Mouse (Mus musculus): Measurements from ENCODE around the gene Hes2. TPM values are rescaled to one million over a fixed set of nuclear protein-coding genes. Genes with fewer than 3 reads are reported as not detected.

Gene Hes2
- polyA plus RNA-seq, 1 experiment from 2014 or later = not detected

- Histone ChIP-seq H3K27me3 (replicated peaks; ENCODE audit: control insufficient read depth, insufficient read depth, low read length) (peaks cover 10% of the 10 kb centered on the region), H3K4me2 (ENCODE audit: low read length) (peak overlapping the region; percentile 46), H3K4me1 (ENCODE audit: control insufficient read depth, insufficient read depth, low read length) (peaks cover 2% of the 10 kb centered on the region; the same call in 1 of the 2 replicates), H3K9me3 (replicated peaks; ENCODE audit: control insufficient read depth, low read length) (no peaks in the 10 kb centered on the region), H3K4me3 (ENCODE audit: low read depth, low read length) (peak overlapping the region; percentile 29), H3K9ac (ENCODE audit: low read length) (no peak overlapping the region), H3K36me3 (ENCODE audit: control insufficient read depth, insufficient read depth, low read length) (no peaks in the 10 kb centered on the region), H3K27ac (ENCODE audit: low read depth, low read length) (no peak overlapping the region)
- DNase-seq (ENCODE audit: low spot score) (peak; percentile 64), ATAC-seq (peak; percentile 75)
- 3% methylated on average over 47 of the region's 51 CpGs for WGBS
Measured at GRCm38 (mm10) chr4:152138497-152139260, 20.0 kb upstream of the Hes2 start.

GRCm38 (mm10) chr4:152140441-152140840 lies 18.2 kb upstream of the Hes2 start:
- ATAC-seq (no peak), DNase-seq (ENCODE audit: low spot score) (no peak)
- no peak overlapping the region for H3K27ac ChIP-seq (ENCODE audit: low read depth, low read length)
- peaks cover 10% of the 10 kb centered on the region for H3K27me3 ChIP-seq (replicated peaks; ENCODE audit: control insufficient read depth, insufficient read depth, low read length)
- H3K9ac ChIP-seq (ENCODE audit: low read length) = no peak overlapping the region
- 32% methylated on average over 6 of the region's 6 CpGs for WGBS
- H3K9me3 ChIP-seq (replicated peaks; ENCODE audit: control insufficient read depth, low read length) = no peaks in the 10 kb centered on the region
- no peak overlapping the region for H3K4me2 ChIP-seq (ENCODE audit: low read length)
- peaks cover 2% of the 10 kb centered on the region; the same call in 1 of the 2 replicates for H3K4me1 ChIP-seq (ENCODE audit: control insufficient read depth, insufficient read depth, low read length)
- no peak overlapping the region for H3K4me3 ChIP-seq (ENCODE audit: low read depth, low read length)
- no peaks in the 10 kb centered on the region for H3K36me3 ChIP-seq (ENCODE audit: control insufficient read depth, insufficient read depth, low read length)

GRCm38 (mm10) chr4:152141521-152142135 lies 17.0 kb upstream of the Hes2 start:
- peaks cover 10% of the 10 kb centered on the region for H3K27me3 ChIP-seq (replicated peaks; ENCODE audit: control insufficient read depth, insufficient read depth, low read length)
- no peak overlapping the region for H3K4me2 ChIP-seq (ENCODE audit: low read length)
- no peak for ATAC-seq
- H3K36me3 ChIP-seq (ENCODE audit: control insufficient read depth, insufficient read depth, low read length) = no peaks in the 10 kb centered on the region
- H3K4me3 ChIP-seq (ENCODE audit: low read depth, low read length) = no peak overlapping the region
- peak; percentile 40 for DNase-seq (ENCODE audit: low spot score)
- H3K4me1 ChIP-seq (ENCODE audit: control insufficient read depth, insufficient read depth, low read length) = peaks cover 2% of the 10 kb centered on the region; the same call in 1 of the 2 replicates
- WGBS = 71% methylated on average over 8 of the region's 8 CpGs
- H3K9ac ChIP-seq (ENCODE audit: low read length) = no peak overlapping the region
- no peaks in the 10 kb centered on the region for H3K9me3 ChIP-seq (replicated peaks; ENCODE audit: control insufficient read depth, low read length)
- no peak overlapping the region for H3K27ac ChIP-seq (ENCODE audit: low read depth, low read length)

- H3K9me3 ChIP-seq (replicated peaks; ENCODE audit: control insufficient read depth, low read length) = no peaks in the 10 kb centered on the region
- H3K9ac ChIP-seq (ENCODE audit: low read length) = no peak overlapping the region
- H3K27ac ChIP-seq (ENCODE audit: low read depth, low read length) = no peak overlapping the region
- H3K4me1 ChIP-seq (ENCODE audit: control insufficient read depth, insufficient read depth, low read length) = peaks cover under 1% of the 10 kb centered on the region; the same call in 1 of the 2 replicates
- ATAC-seq = no peak
- no peak overlapping the region for H3K4me3 ChIP-seq (ENCODE audit: low read depth, low read length)
- WGBS = 26% methylated on average over 1 of the region's 1 CpGs
- no peaks in the 10 kb centered on the region for H3K36me3 ChIP-seq (ENCODE audit: control insufficient read depth, insufficient read depth, low read length)
- no peak for DNase-seq (ENCODE audit: low spot score)
- H3K27me3 ChIP-seq (replicated peaks; ENCODE audit: control insufficient read depth, insufficient read depth, low read length) = peaks cover 10% of the 10 kb centered on the region
- no peak overlapping the region for H3K4me2 ChIP-seq (ENCODE audit: low read length)
Measured at GRCm38 (mm10) chr4:152143632-152144031, 15.0 kb upstream of the Hes2 start.

- no peak overlapping the region for H3K4me2 ChIP-seq (ENCODE audit: low read length)
- H3K9ac ChIP-seq (ENCODE audit: low read length) = no peak overlapping the region
- peaks cover 11% of the 10 kb centered on the region; the same call in 1 of the 2 replicates for H3K27me3 ChIP-seq (replicated peaks; ENCODE audit: control insufficient read depth, insufficient read depth, low read length)
- DNase-seq (ENCODE audit: low spot score) (no peak), ATAC-seq (no peak)
- no peaks in the 10 kb centered on the region for H3K36me3 ChIP-seq (ENCODE audit: control insufficient read depth, insufficient read depth, low read length)
- no peaks in the 10 kb centered on the region for H3K4me1 ChIP-seq (ENCODE audit: control insufficient read depth, insufficient read depth, low read length)
- no peak overlapping the region for H3K27ac ChIP-seq (ENCODE audit: low read depth, low read length)
- 75% methylated on average over 10 of the region's 10 CpGs for WGBS
- H3K4me3 ChIP-seq (ENCODE audit: low read depth, low read length) = no peak overlapping the region
- no peaks in the 10 kb centered on the region for H3K9me3 ChIP-seq (replicated peaks; ENCODE audit: control insufficient read depth, low read length)
Measured at GRCm38 (mm10) chr4:152145473-152145872, 13.2 kb upstream of the Hes2 start.

GRCm38 (mm10) chr4:152146033-152146827 lies 12.4 kb upstream of the Hes2 start:
- 71% methylated on average over 11 of the region's 11 CpGs for WGBS
- Histone ChIP-seq H3K9me3 (replicated peaks; ENCODE audit: control insufficient read depth, low read length) (no peaks in the 10 kb centered on the region), H3K4me3 (ENCODE audit: low read depth, low read length) (no peak overlapping the region), H3K9ac (ENCODE audit: low read length) (no peak overlapping the region), H3K4me2 (ENCODE audit: low read length) (no peak overlapping the region), H3K27me3 (replicated peaks; ENCODE audit: control insufficient read depth, insufficient read depth, low read length) (peaks cover 17% of the 10 kb centered on the region), H3K4me1 (ENCODE audit: control insufficient read depth, insufficient read depth, low read length) (no peaks in the 10 kb centered on the region), H3K27ac (ENCODE audit: low read depth, low read length) (no peak overlapping the region), H3K36me3 (ENCODE audit: control insufficient read depth, insufficient read depth, low read length) (no peaks in the 10 kb centered on the region)
- ATAC-seq (no peak), DNase-seq (ENCODE audit: low spot score) (no peak)

- H3K4me3 ChIP-seq (ENCODE audit: low read depth, low read length) = no peak overlapping the region
- H3K4me2 ChIP-seq (ENCODE audit: low read length) = no peak overlapping the region
- ATAC-seq = no peak
- peaks cover 8% of the 10 kb centered on the region; the same call in 1 of the 2 replicates for H3K4me1 ChIP-seq (ENCODE audit: control insufficient read depth, insufficient read depth, low read length)
- no peak for DNase-seq (ENCODE audit: low spot score)
- no peak overlapping the region for H3K9ac ChIP-seq (ENCODE audit: low read length)
- no peaks in the 10 kb centered on the region for H3K9me3 ChIP-seq (replicated peaks; ENCODE audit: control insufficient read depth, low read length)
- 76% methylated on average over 4 of the region's 4 CpGs for WGBS
- H3K36me3 ChIP-seq (ENCODE audit: control insufficient read depth, insufficient read depth, low read length) = no peaks in the 10 kb centered on the region
- no peak overlapping the region for H3K27ac ChIP-seq (ENCODE audit: low read depth, low read length)
- H3K27me3 ChIP-seq (replicated peaks; ENCODE audit: control insufficient read depth, insufficient read depth, low read length) = peaks cover 46% of the 10 kb centered on the region
Measured at GRCm38 (mm10) chr4:152150546-152150945, 8.1 kb upstream of the Hes2 start.

- Histone ChIP-seq H3K4me1 (ENCODE audit: control insufficient read depth, insufficient read depth, low read length) (peaks cover 8% of the 10 kb centered on the region; the same call in 1 of the 2 replicates), H3K4me3 (ENCODE audit: low read depth, low read length) (no peak overlapping the region), H3K9me3 (replicated peaks; ENCODE audit: control insufficient read depth, low read length) (no peaks in the 10 kb centered on the region), H3K27me3 (replicated peaks; ENCODE audit: control insufficient read depth, insufficient read depth, low read length) (peaks cover 46% of the 10 kb centered on the region), H3K27ac (ENCODE audit: low read depth, low read length) (no peak overlapping the region), H3K4me2 (ENCODE audit: low read length) (peak overlapping the region; percentile 45), H3K9ac (ENCODE audit: low read length) (0 out of 2 replicates have a peak overlapping the region, but pooled peaks have one; percentile 5), H3K36me3 (ENCODE audit: control insufficient read depth, insufficient read depth, low read length) (no peaks in the 10 kb centered on the region)
- ATAC-seq (no peak), DNase-seq (ENCODE audit: low spot score) (no peak)
- WGBS = 18% methylated on average over 7 of the region's 7 CpGs
Measured at GRCm38 (mm10) chr4:152151451-152151965, 7.2 kb upstream of the Hes2 start.

All from forebrain, embryonic 14.5 days (tissue).